Comparison of ENCODE assay signal across 10 mouse cellular contexts in the genomic region with DNA sequence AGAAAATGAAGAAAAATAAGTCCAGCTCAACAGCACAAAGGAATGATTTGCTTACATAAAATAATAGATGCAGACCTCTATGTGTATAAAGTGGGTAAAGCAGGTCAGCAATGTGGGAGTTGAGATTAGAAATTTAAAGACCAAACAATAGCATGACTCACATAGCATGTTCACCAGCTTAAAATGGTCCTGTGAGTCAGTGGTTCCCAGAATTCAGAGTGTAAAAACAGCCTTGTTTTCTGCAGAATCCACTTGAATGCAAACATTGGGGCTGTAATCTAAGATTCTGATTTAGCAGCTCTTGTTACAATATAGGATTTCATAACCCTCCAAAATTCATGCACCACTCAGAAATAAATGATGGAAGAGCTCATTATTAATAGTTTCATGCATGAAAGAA.
"Had no signal": no experiment of that assay in that cellular context is flagged by ENCODE, and none has a peak within 500 bp of the region (broad histone marks: within the 10 kb centered on the region; RNA-seq: fewer than 3 reads in every experiment).

No protein-coding gene starts in this region.

- ATAC-seq: liver, postnatal 0 days; lung, postnatal 0 days; midbrain, embryonic 13.5 days; midbrain, embryonic 15.5 days had no signal

- DNase-seq: liver, postnatal 0 days; lung, adult 2 months; lung, postnatal 14 days; lung, postnatal 36 days; right cerebral cortex, postnatal 14 days; thymus, adult 2 months; thymus, postnatal 36 days had no signal
